Mouse (Mus musculus) spleen, adult 10 weeks (tissue): ENCODE data around the gene Adamts3. TPM values are rescaled to one million over a fixed set of nuclear protein-coding genes. Genes with fewer than 3 reads are reported as not detected.

Experiments
- polyA plus RNA-seq: library from polyadenylated mRNA; stranded (reverse); fragments of 350-450 nt; fragmentation: Illumina TruSeq; extraction: RNeasy Lipid Tissue Mini Kit (QIAGEN cat#74804); gene quantifications from one replicate; pipeline ENCODE4 v1.2.3, GENCODE M21; 2015; ENCODE audit warnings: low replicate concordance; ENCODE audit not compliant: insufficient read depth

Gene Adamts3
- 0.62 TPM for polyA plus RNA-seq

DNA sequence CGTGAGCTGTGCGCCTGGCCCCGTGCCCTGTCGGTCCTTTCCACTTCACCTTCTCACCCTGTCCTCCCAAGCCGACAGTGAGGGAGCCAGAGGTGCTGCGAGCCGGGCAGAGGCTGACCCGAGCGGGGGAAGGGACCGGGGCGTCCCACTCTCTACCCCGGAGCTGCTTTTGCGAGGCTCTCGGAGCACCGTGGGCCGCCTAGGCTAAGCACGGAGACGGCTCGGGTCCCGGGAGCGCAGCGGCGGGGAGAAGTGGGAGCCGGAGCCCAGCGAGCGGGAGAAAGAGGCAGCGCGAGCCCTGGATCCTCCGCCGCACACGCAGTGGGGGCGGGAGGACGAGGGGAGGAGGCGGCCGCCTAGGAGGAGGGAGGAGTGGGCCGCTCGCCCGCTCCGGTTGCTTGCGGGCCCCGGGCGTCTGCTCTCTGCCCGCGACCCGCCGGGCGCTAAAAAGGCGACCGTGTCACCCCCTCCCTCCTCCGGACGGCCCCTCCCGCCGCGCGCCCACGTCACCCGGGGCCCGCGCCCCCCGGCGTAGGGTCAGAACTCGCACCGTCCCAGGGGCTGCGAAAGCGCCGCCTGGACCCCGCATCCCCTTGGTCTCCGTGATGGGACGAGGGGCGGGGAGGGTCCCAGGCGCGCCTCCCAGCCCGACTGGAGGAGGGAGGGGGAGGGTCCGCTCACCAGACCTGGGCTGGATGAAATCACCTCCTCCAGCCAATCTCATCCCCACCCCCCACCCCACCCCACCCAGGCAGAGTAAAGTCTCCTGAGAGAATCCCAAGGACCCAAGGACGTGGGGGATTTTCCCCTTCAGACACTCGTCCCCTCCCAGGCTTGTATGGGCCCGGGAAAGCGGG lies at the start of gene Adamts3:
TSS of gene Adamts3 (minus strand) at position 284 of the 857 bp plus-strand sequence.

